Mouse (Mus musculus) megakaryocyte progenitor cell, adult 5-6 weeks (primary cell): ENCODE data around the gene Ftsj1. TPM values are rescaled to one million over a fixed set of nuclear protein-coding genes. Genes with fewer than 3 reads are reported as not detected.

ENCODE experiments used
- ATAC-seq: replicated peaks from 2 replicates; pipeline ENCODE4 v1.8.0; 2016; ENCODE audit warnings: mild to moderate bottlenecking, moderate TSS enrichment, inconsistent platforms; ENCODE audit not compliant: poor library complexity
- total RNA-seq, 2 experiments: library from RNA; stranded (forward) in 1 of 2; stranded (reverse) in 1 of 2; fragments of 157-497, 149-512 nt in 1 of 2; fragments of 200-1000 nt in 1 of 2; gene quantifications; 2 replicates each; pipeline versions ENCODE4 v1.2.3 to v1.2.4; 2015 to 2017

The Ftsj1 gene
- total RNA-seq, 2 experiments from 2014 or later, result 23.7 to 36.6 TPM

DNA sequence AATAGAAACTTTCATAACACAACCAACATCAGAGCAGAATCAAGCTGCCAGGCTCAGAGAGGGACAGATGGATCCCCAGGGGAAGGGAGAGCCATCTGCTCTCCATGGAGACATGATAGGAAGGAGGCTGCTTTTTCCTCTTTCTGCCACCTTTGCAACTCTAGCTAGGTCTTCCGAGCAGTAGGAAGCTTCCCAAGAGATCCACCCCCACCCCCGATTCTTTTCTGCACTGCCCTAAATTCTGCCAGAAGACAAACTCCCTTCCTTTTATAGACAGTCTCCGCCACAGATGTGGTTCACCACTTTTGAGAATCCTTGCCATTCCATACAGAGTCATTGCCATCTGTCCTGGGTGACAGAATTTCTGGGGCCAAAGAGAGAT lies 29.9 kb downstream of the Ftsj1 start:
- ATAC-seq, result no peak

DNA sequence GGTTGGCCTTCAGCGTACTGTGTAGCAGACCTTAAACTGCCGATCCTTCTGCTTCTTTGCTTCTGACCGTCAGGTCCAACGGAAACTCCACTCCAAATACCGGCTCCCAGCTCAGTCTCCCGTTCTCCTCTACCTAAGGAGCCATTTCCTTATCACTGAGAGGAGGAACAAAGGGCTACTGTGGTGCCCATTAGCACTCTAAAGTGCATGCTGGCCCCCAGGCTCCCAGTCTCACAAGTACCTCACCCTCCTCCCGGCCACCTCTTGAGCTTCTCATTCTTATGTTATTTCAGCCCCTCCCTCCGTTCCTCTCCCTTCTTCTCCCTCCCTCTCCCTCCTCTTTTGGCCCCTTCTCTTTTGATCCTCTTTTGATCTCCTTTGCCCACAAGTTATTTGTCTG lies 32.6 kb downstream of the Ftsj1 start:
- no peak for ATAC-seq

DNA sequence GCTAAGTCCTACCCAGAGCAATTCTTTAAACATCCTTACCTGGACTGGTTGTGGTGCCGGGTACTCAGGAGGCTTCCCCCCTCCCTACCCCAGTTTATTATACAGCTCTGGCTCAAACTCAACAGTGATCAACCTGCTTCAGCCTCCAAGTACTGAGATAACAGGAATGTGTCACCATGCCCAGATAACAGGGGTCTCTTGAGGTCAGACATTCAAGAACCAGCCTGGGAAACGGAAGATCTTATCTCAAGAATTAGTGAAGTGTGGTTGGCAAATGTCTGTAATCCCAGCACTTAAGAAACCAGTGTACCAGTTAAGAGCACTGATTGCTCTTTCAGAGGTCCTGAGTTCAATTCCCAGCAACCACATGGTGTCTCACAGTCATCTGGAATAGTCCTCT lies 34.1 kb downstream of the Ftsj1 start:
- no peak for ATAC-seq

DNA sequence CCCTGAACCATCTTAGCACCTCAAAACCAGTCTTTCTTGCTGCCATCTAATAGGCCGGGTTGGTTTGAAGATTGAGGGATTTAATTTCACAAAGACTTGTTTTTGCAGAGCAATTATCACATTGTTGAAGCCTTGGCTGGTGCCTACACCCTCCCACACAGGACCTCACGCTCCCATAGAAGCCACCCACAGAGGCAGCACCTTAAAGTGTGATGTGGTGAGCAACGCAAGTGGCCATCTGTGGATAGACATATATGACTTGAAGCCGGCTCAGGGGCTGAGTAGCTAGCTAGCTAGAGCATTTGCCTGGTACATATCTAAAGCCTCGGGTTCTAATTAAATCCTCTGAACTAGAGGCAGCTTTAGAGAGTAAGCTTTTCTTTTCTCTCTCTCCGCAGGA lies 34.8 kb downstream of the Ftsj1 start:
- ATAC-seq, result no peak

DNA sequence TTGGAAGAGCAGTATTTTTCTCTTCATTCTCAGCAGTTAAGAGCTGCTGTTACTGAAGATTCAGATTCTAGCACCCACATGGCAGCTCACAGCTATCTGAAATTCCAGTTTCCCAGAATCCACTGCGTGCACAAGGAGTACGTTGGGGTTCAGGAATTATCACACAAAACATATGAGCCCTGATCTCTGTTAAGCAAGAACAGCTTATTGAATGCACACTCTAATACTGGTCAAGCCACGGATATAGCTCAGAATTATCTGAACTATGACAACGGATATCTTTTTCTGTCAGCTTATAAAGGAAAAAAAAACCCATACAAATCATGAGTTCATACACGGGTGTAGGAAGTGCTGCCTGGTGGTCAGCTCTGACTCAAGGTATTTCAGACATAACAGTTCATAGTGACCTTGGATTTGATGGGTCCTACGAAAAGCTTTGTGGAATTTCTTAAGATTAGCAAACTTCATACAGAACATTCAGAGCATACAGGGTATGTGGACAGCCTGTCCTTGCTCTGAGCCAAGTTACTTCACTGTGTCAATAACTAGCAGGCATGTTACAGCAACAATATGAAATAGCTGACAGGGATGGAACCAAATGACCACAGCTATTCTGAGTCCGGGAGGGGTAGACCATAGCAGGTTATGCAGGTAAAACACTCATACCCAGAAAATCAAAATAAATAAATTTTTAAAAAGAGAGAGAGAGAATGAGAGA lies 40.6 kb downstream of the Ftsj1 start:
- peak; percentile 39; the same call in 1 of the 2 replicates for ATAC-seq

DNA sequence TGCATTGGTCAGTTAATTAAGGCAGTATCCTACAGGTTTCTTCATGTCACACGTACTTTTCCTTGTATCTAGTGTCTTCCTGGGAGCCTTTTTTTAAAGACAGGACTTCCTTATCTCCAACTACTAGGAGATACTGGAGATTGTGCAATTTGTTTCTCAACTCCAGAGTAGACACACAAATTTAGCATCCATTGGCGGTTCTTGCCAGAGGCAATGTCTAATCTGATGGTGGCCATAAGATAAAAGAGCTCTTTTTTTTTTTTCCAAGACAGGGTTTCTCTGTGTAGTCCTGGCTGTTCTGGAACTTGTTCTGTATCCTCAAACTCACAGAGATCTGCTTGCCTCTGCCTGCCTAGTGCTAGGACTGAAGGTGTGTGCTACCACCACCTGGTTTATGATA lies 42.5 kb downstream of the Ftsj1 start:
- no peak for ATAC-seq

DNA sequence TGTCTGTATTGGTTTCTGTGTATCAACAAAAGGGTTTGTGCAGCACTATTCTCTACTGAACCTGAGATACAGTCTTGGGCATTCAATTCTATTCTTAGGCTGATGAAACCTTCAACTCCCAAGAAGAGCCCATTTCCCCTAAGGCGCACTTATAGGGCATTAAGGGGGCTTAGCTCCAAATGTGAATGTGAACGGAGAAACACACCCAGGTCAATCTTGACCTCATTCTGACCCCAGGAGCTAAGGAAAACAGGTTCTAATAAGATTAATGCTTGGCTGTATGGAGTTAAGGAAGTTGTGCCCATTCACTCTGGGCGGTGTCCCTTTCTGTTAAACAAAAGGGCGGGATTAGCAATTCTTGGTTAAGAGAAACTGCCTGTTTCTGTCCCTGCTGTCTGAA lies 45.0 kb downstream of the Ftsj1 start:
- ATAC-seq, result no peak

DNA sequence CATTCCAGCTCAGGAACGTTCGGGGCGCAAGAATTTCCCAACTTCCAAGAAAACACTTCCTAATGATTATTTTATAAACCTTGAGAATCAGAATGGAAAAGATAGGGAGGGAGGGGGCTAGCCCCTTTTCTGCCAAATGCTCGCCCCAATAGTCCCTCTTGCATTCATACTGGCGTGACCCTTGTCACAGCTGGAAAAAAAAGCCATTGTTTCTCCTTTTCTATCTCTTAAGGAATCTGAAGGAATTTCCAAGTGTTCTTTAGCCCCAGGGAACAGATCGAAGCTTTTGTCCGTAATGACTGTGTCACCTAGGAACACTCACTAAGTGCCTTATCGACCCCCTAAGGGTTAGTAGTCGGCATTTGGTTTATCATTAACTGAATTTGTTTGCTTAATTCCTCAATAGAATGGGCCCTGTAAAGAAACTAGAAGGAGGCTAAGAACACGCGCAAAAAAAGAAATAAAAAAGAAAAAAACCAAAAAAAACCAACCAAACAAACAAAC lies 45.5 kb downstream of the Ftsj1 start:
- ATAC-seq, result no peak

DNA sequence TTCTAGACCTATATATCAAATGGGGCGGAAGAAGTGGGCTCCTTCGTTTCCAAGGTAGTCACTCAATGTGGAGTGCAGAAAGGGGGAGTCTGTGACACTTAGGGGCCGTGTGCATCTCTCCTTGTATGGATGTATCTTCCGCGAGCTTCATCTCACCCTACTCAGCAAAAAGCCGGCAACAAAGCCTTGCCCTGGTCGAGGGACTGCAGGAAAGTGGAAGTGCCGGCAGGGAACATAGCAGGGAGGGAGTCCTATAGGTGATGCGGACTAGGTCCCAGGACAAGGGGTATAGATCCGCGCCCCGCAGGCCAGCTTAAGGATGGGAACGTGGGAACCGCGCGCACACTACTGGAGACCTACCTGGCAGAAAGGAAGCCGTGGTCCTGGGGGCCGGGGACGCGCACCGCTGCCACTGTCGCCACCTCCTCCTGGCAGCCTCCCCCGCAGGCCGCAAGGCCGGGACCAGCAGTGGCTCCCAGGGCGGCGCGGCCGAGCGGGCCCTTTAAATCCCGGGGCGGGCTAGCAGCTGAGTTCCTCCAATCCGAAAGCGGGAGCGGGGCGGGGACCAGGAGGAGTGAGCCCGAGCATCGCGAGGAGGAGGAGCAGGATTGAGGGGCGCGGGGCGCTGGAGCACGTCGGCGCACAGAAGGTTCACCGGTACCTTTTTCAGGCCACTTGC lies 46.1 kb downstream of the Ftsj1 start, which contains the start of gene Porcn:
Porcn (minus strand) TSS at position 511 of the 679 bp plus-strand sequence.
- peak; percentile 97 for ATAC-seq

DNA sequence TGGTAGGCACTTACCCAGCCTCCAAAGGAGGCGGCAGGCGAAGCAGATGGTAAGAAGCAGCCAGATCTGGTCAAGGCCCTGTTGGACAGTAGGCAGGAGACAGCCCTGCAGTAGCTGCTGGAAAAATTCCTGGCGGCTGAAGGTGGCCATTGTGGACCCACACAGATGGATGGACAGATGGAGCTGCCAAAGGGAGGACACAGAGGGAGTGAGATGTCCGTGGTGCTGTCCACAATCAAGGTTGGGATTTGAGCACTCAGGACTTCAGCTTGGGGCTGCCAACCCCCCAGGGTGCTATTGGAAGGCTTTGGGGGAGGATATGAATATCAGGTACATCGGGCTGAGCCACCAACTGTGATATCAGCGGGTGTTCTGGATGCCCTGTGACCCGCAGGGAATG lies 46.7 kb downstream of the Ftsj1 start:
- ATAC-seq, result no peak

DNA sequence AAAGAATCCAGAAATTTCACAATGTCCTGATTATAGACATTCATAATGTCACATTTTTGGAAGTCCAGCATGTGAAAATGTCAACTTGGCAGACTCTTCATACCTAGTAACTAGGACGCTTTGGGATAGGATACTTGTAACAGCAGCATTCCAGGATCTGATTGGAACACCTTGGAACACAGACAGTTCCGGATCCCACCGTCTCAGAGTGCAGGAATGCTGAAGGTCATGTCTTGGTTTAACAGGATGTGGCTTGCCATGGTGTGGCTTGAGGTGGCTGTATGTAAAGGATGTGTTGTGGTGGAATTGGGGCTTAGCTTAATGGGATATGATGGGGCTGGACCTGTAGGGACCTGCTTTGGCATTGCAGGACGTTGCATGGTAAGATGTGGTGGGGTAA lies 47.1 kb downstream of the Ftsj1 start:
- no peak for ATAC-seq

DNA sequence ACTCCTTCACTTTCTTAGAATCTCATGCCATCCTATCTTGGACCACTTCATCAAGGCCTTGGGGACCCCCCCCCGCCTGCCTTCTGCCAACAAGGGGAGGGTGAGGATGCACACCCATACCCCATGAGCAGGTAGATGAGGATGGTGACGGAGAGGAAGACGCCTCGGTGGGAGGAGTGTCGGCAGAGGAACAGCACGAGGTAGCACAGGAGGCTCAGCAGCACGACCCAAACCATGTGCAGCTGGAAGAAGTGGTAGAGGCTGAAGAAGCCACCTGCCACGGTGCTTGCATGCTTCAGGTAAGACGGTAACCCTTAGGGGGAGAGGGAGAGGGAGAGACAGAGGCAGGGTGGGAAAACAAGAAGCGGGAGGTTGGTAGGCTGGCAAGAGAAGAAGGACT lies 48.1 kb downstream of the Ftsj1 start:
- ATAC-seq, result no peak

DNA sequence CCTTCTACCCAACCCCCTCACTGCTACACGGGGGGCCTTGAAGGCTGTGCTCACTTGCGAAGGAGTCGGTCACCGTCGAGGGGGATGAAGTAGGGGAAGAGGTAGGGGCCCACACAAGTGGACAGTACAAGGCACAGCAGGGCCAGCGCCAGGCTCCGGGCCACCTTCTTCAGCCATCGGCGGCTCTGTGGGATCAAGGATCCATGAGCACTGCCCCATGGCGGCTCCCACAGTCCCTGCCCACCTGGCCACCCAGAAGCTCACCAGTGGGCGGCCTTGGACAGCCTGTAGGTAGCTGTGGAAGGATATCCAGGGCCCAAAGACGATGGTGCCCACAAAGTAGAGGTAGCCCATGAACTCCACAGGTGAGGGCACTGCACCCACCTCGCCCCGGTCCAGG lies 49.1 kb downstream of the Ftsj1 start:
- no peak for ATAC-seq

DNA sequence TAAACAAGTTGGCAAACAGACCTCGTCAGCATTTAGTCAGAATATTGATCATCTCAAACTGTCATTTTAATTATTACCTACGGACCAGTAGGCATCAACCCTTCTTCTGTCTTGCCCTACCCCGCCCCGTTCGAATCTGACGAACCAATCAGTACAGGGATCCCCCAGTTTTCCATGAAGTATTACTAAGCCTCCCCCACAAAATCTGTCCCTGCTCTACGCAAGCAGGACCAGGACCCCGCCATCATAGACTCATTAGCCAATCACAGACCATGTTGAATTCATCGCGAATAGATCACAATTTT lies 58.8 kb downstream of the Ftsj1 start, which contains the start of gene Ebp:
Ebp (minus strand) TSS at position 94 of the 305 bp plus-strand sequence.
- ATAC-seq, result peak; percentile 43

DNA sequence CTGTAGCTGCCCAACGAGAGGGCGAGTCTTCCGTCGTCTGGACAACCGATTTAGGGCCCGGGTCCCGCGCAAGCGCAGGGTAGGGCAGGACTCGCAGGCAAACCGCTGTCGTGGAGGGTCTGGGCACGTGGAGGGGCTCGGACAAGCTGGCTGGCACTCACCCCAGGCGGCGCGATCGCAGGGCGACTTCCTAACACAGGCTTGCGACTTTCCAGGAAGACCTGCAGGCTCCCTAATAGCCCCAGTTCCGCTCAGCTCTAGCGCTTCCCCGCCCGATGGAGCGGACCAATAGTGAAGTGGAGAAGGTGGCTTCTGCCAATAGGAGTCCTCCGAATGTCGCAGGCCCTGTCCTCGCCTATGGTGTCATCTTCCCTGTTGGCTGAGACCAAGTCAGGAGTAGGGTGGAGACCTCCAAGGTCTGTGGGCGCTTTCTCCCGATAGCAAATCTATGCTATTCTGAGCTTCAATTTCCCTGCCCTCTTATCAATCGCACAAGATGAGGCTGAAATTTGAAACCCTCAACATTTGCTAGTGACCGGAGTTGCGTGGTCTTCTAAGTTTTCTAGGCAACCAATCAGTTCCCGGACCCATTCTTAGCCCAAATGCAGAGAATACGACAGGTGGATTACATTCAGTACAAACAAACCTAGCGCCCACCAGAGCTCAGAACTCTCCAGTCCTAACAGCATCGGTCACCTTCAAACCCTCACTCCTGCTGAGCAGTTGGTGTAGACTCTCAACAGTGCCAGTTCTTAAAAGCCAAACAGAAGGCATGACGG lies 59.4 kb downstream of the Ftsj1 start:
- peak; percentile 99 for ATAC-seq

DNA sequence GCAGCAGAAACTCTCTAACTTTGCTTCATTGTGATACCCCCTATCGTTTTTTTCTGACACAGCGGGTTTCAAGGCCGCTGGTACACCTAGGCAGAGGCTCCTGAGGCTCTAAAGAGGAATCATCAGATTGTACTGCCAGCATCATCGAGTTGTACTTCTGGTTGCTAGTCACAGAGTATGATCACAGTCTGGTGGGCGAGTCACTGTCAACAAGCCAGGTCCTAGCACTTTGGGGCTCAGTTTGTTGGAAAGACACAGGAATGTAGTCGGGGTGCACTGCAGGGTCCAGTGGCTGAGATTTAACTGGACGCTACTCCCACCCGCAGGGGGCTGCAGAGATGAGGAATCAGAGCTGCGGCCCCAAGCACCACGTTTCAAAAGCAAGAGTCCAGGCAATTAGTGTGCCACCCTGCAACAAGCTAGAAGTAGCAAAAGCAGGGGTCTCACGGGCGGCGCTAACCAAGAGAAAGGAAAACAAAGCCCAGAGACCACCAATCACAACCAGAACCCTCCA lies 60.0 kb downstream of the Ftsj1 start:
- ATAC-seq, result no peak

Other genes with a start within 250 kb of the Ftsj1 start
- not detected in 2 replicates for gene Glod5, start 233.9 kb downstream of the Ftsj1 start, total RNA-seq (2015)
- not detected in 2 replicates for gene Glod5, start 233.9 kb downstream of the Ftsj1 start, total RNA-seq (2017)
- gene Suv39h1, start 177.6 kb downstream of the Ftsj1 start, total RNA-seq (2015), result 53.5 and 64.6 TPM in 2 replicates
- 79.2 and 81.6 TPM in 2 replicates for gene Suv39h1, start 177.6 kb downstream of the Ftsj1 start, total RNA-seq (2017)
- 73.0 and 75.7 TPM in 2 replicates for gene Was, start 161.9 kb downstream of the Ftsj1 start, total RNA-seq (2015)
- gene Was, start 161.9 kb downstream of the Ftsj1 start, total RNA-seq (2017), result 98.9 and 103 TPM in 2 replicates
- gene Wdr13, start 119.5 kb downstream of the Ftsj1 start, total RNA-seq (2015), result 11.9 and 14.4 TPM in 2 replicates
- gene Wdr13, start 119.5 kb downstream of the Ftsj1 start, total RNA-seq (2017), result 16.3 and 25.5 TPM in 2 replicates
- gene Rbm3, start 106.5 kb downstream of the Ftsj1 start, total RNA-seq (2015), result 1,002 and 1,150 TPM in 2 replicates
- 1,310 and 1,340 TPM in 2 replicates for gene Rbm3, start 106.5 kb downstream of the Ftsj1 start, total RNA-seq (2017)
- gene Tbc1d25, start 76.2 kb downstream of the Ftsj1 start, total RNA-seq (2015), result 9.8 and 13.9 TPM in 2 replicates
- 5.5 and 5.8 TPM in 2 replicates for gene Tbc1d25, start 76.2 kb downstream of the Ftsj1 start, total RNA-seq (2017)
- gene Ebp, start 58.9 kb downstream of the Ftsj1 start, total RNA-seq (2015), result 53.5 and 55.4 TPM in 2 replicates
- 81.8 and 96.9 TPM in 2 replicates for gene Ebp, start 58.9 kb downstream of the Ftsj1 start, total RNA-seq (2017)
- 0.32 and 0.49 TPM in 2 replicates for gene Porcn, start 45.9 kb downstream of the Ftsj1 start, total RNA-seq (2015)
- gene Porcn, start 45.9 kb downstream of the Ftsj1 start, total RNA-seq (2017), result not detected in 2 replicates
- 6.6 and 12.0 TPM in 2 replicates for gene Slc38a5, start 18.7 kb upstream of the Ftsj1 start, total RNA-seq (2015)
- 3.2 and 8.6 TPM in 2 replicates for gene Slc38a5, start 18.7 kb upstream of the Ftsj1 start, total RNA-seq (2017)
- gene Ssxb10, start 75.0 kb upstream of the Ftsj1 start, total RNA-seq (2015), result 0.59 TPM in 1 of 2 replicates, not detected in the other
- not detected in 2 replicates for gene Ssxb10, start 75.0 kb upstream of the Ftsj1 start, total RNA-seq (2017)
- gene Ssxb9, start 114.6 kb upstream of the Ftsj1 start, total RNA-seq (2015), result not detected in 2 replicates
- gene Ssxb9, start 114.6 kb upstream of the Ftsj1 start, total RNA-seq (2017), result not detected in 2 replicates
- not detected in 2 replicates for gene Ssxb1, start 160.9 kb upstream of the Ftsj1 start, total RNA-seq (2015)
- not detected in 2 replicates for gene Ssxb1, start 160.9 kb upstream of the Ftsj1 start, total RNA-seq (2017)
- gene Ssxb2, start 209.3 kb upstream of the Ftsj1 start, total RNA-seq (2015), result not detected in 2 replicates
- gene Ssxb2, start 209.3 kb upstream of the Ftsj1 start, total RNA-seq (2017), result not detected in 2 replicates